Mouse (Mus musculus) heart, embryonic 12.5 days (tissue): ENCODE data around the gene Taf1b. TPM values are rescaled to one million over a fixed set of nuclear protein-coding genes. Genes with fewer than 3 reads are reported as not detected.

Experiments
- ATAC-seq: fragments of 200-750 bp; cut with Nextera tagmentation; 2 replicates; pipeline ENCODE4 v1.8.0; 2017; ENCODE audit warnings: moderate TSS enrichment, moderate library complexity; ENCODE audit not compliant: insufficient number of reproducible peaks, low FRiP score
- H3K27ac ChIP-seq: fragments of 300-500 bp; sonication (generic); 2 replicates; pipeline ENCODE4 v1.5.1; 2016; ENCODE audit warnings: mild to moderate bottlenecking, moderate library complexity; ENCODE audit not compliant: poor library complexity, severe bottlenecking
- H3K27me3 ChIP-seq: fragments of 300-500 bp; sonication (generic); replicated peaks from 2 replicates; pipeline ENCODE4 v1.6.1; 2016; ENCODE audit warnings: mild to moderate bottlenecking, moderate library complexity
- H3K36me3 ChIP-seq: fragments of 300-500 bp; sonication (generic); 2 replicates; pipeline ENCODE4 v1.6.1; 2016; ENCODE audit warnings: mild to moderate bottlenecking, moderate library complexity
- H3K4me1 ChIP-seq: fragments of 300-500 bp; sonication (generic); replicated peaks from 2 replicates; pipeline ENCODE4 v1.6.1; 2016; ENCODE audit warnings: mild to moderate bottlenecking
- H3K4me2 ChIP-seq: fragments of 300-500 bp; sonication (generic); 2 replicates; pipeline ENCODE4 v1.6.1; 2016; ENCODE audit warnings: mild to moderate bottlenecking, moderate library complexity
- H3K4me3 ChIP-seq: fragments of 300-500 bp; sonication (generic); 2 replicates; pipeline ENCODE4 v1.5.1; 2016; ENCODE audit warnings: mild to moderate bottlenecking
- H3K9ac ChIP-seq: fragments of 300-500 bp; sonication (generic); 2 replicates; pipeline ENCODE4 v1.6.1; 2016; ENCODE audit warnings: mild to moderate bottlenecking, moderate library complexity
- H3K9me3 ChIP-seq: fragments of 300-500 bp; sonication (generic); replicated peaks from 2 replicates; pipeline ENCODE4 v1.6.1; 2016; ENCODE audit warnings: mild to moderate bottlenecking, moderate library complexity
- whole genome bisulfite sequencing: fragments of 180-500 bp; shearing (Covaris S2); methylation state at CpG from one replicate; pipeline ENCODE4 v1.1.7; 2016; 5-methylcytosine and 5-hydroxymethylcytosine counted together
- polyA plus RNA-seq: library from polyadenylated mRNA; unstranded; fragments of >200 nt; fragmentation: Nextera tagmentation; extraction: Ambion mirVana; gene quantifications from 2 replicates; pipeline ENCODE4 v1.2.1, GENCODE M21; 2016

Taf1b gene
- polyA plus RNA-seq, 1 experiment from 2014 or later: 25.4 TPM

DNA sequence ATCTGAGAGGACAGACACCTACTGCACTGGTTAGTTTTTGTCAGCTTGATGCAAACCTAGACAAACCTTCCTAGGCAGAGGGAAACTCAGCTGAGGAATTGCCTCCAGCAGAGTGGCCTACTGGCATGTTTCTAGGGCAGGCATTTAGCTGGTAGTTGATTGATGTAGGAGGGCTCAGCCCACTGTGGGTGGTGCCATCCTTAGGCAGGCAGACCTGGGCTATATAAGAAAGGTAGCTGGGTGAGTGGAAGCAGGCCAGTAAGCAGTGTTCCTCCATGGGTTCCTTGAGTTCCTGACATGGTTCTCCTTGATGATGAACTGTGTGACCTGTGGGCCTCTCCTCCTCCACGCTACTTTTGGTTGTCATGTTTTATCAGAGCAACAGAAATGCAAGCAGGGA is 82.3 kb downstream of the Taf1b start:
- peaks cover 47% of the 10 kb centered on the region for H3K36me3 ChIP-seq
- no peak for ATAC-seq
- WGBS: 59% methylated on average over 1 of the region's 1 CpGs

DNA sequence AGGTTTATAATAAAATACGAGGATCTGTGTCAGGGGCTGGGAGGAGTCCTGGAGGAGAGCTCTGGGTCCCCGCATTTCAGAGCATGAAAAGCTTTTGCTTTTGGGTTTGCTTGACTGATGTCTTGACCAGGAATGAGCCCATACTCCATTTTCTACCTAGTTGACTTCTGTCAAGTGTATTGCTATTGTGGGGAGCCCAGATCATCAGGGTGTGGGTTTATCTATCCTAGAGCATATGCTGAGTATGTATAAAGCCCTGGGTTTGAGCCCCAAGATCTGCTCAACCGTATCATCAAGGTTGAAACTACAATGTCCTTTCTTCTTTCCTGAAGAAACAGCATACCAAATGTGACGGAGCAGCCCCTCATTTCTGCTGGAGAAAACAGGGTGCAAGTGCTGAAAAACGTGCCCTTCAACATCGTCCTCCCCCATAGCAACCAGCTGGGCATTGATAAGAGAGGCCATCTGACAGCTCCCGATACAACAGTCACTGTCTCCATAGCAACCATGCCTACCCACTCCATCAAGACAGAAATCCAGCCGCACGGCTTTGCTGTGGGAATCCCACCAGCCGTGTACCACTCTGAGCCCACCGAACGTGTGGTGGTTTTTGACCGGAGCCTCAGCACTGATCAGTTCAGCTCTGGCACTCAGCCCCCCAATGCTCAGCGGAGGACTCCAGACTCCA is 83.0 kb downstream of the Taf1b start:
- H3K4me3 ChIP-seq: no peak overlapping the region
- peaks cover 50% of the 10 kb centered on the region for H3K36me3 ChIP-seq
- H3K9me3 ChIP-seq: peaks cover 3% of the 10 kb centered on the region; the same call in 1 of the 2 replicates
- WGBS: 58% methylated on average over 14 of the region's 14 CpGs
- H3K9ac ChIP-seq: no peak overlapping the region
- H3K4me1 ChIP-seq: peaks cover 22% of the 10 kb centered on the region
- H3K4me2 ChIP-seq: no peak overlapping the region
- no peaks in the 10 kb centered on the region for H3K27me3 ChIP-seq
- no peak for ATAC-seq
- no peak overlapping the region for H3K27ac ChIP-seq

More for the DNA sequence above, 82.3 kb downstream of the Taf1b start:
- no peak overlapping the region for H3K4me3 ChIP-seq
- H3K27ac ChIP-seq: no peak overlapping the region
- peaks cover 3% of the 10 kb centered on the region; the same call in 1 of the 2 replicates for H3K9me3 ChIP-seq
- no peak overlapping the region for H3K9ac ChIP-seq
- H3K4me1 ChIP-seq: peaks cover 26% of the 10 kb centered on the region
- no peaks in the 10 kb centered on the region for H3K27me3 ChIP-seq
- no peak overlapping the region for H3K4me2 ChIP-seq

DNA sequence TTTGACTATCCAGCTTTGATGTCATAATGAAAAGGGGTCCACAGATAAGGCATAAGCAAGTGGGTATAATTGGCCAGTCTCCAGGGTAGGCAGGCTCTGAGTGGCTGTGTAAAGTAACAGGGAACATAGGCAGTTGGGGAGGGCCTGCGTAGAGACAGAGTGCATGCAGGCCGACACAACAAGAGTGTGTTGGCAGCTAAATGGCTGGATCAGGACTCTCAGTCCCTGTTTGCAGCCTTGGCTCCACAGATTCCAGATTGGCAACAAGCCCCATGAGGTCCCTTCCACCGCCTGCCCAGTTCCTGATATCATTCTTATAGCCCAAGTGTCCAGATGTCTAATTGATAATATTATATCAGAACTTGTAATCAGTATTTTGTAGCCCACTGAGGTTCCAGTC is 85.5 kb downstream of the Taf1b start:
- Histone ChIP-seq H3K4me3 (no peak overlapping the region), H3K9ac (no peak overlapping the region), H3K27me3 (no peaks in the 10 kb centered on the region), H3K36me3 (peaks cover 45% of the 10 kb centered on the region), H3K27ac (peak overlapping the region; percentile 48; the same call in 1 of the 2 replicates), H3K4me1 (peaks cover 22% of the 10 kb centered on the region), H3K9me3 (no peaks in the 10 kb centered on the region), H3K4me2 (no peak overlapping the region)
- ATAC-seq: 0 out of 2 replicates have a peak, but pooled peaks have one; percentile 44
- WGBS: 50% methylated on average over 3 of the region's 3 CpGs

DNA sequence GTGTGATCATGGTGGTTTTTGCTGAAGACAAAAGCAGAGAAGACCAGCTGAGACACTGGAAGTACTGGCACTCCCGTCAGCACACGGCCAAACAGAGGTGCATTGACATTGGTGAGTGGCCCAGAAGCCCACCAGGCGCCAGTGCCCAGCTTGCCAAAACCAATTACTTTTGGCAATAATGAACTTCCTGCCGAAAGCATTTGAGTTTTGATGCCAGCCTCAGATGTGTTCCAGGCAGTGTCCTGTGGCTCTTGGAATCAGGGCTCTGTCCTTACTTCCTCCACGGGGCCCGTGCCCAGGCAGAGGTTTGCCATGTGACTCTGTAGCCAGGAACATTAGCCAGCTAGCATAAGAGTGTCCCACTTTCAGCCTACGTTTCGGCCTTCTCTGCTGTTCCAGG is 86.7 kb downstream of the Taf1b start:
- Histone ChIP-seq H3K4me2 (no peak overlapping the region), H3K4me1 (peaks cover 23% of the 10 kb centered on the region), H3K27ac (no peak overlapping the region), H3K9me3 (no peaks in the 10 kb centered on the region), H3K4me3 (no peak overlapping the region), H3K9ac (no peak overlapping the region), H3K36me3 (peaks cover 47% of the 10 kb centered on the region), H3K27me3 (no peaks in the 10 kb centered on the region)
- 79% methylated on average over 8 of the region's 8 CpGs for WGBS
- ATAC-seq: no peak

DNA sequence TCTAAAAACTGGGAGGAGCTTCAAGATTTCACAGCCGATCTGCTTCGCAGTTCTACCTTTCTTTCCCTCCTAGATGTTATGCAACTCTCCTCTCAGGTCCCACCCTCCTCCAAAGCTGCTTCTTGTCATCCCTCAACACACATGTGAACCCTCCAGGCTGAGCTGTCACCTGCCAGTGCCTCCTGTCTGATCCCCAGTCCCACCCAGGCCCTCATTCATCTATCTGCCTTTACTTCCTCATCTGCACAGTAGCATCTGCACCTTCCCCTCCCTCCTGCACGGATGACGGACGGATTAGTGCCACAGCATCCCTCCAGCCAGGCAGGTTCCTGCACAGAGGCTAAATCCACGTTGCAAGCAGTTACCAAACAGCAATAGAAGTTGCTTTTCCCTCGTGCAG is 88.0 kb downstream of the Taf1b start:
- 74% methylated on average over 7 of the region's 7 CpGs for WGBS
- Histone ChIP-seq H3K4me2 (no peak overlapping the region), H3K4me1 (peaks cover 17% of the 10 kb centered on the region), H3K9me3 (no peaks in the 10 kb centered on the region), H3K27ac (no peak overlapping the region), H3K9ac (no peak overlapping the region), H3K27me3 (no peaks in the 10 kb centered on the region), H3K36me3 (peaks cover 38% of the 10 kb centered on the region), H3K4me3 (no peak overlapping the region)
- no peak for ATAC-seq

DNA sequence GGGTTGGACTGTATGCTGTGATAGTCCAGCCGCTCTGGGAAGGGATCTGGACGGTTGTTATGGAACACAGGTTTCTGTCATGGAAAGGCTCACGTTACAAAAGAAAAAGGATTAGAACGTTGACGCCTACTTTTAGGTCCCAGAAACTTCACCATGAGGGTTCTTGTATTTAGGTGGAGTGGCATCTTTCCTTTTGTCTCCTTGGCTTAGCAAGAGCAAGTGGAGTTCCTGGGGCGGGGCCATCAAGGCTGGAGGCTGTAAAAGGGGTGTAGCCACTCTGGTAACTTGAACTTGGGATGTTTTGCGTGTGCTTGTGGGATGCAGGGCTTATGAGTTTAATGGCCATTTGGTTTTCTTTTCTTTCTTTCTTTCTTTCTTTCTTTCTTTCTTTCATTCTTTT is 92.2 kb downstream of the Taf1b start:
- no peak overlapping the region for H3K4me3 ChIP-seq
- no peak overlapping the region for H3K9ac ChIP-seq
- no peak overlapping the region for H3K4me2 ChIP-seq
- ATAC-seq: no peak
- no peaks in the 10 kb centered on the region for H3K9me3 ChIP-seq
- WGBS: 81% methylated on average over 7 of the region's 7 CpGs
- no peak overlapping the region for H3K27ac ChIP-seq
- H3K27me3 ChIP-seq: no peaks in the 10 kb centered on the region
- H3K4me1 ChIP-seq: peaks cover 18% of the 10 kb centered on the region
- peaks cover 25% of the 10 kb centered on the region for H3K36me3 ChIP-seq

DNA sequence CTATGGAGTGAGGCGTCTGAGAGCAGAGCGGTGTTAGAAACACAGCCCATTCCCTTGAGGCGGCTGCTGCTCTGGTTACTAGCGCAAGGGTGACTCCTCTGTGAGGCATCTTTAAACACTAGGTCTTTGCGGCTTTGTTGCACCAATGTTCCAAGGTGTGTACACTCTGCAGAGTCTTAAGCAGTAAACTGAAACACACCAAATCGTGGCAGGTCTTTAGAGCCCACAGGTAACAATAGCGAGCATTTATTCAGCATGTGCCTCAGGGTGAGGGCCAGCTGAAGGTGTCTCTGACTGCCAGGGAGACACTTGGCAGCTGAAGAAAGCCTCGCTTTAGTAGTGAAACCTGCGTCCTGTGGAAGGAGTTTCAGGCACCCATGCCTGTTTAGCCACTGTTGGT is 93.9 kb downstream of the Taf1b start:
- H3K9ac ChIP-seq: no peak overlapping the region
- ATAC-seq: no peak
- no peak overlapping the region for H3K4me2 ChIP-seq
- H3K4me3 ChIP-seq: no peak overlapping the region
- H3K27ac ChIP-seq: no peak overlapping the region
- H3K9me3 ChIP-seq: no peaks in the 10 kb centered on the region
- H3K4me1 ChIP-seq: peaks cover 18% of the 10 kb centered on the region
- H3K27me3 ChIP-seq: no peaks in the 10 kb centered on the region
- WGBS: 82% methylated on average over 9 of the region's 9 CpGs
- H3K36me3 ChIP-seq: peaks cover 15% of the 10 kb centered on the region; the same call in 1 of the 2 replicates

DNA sequence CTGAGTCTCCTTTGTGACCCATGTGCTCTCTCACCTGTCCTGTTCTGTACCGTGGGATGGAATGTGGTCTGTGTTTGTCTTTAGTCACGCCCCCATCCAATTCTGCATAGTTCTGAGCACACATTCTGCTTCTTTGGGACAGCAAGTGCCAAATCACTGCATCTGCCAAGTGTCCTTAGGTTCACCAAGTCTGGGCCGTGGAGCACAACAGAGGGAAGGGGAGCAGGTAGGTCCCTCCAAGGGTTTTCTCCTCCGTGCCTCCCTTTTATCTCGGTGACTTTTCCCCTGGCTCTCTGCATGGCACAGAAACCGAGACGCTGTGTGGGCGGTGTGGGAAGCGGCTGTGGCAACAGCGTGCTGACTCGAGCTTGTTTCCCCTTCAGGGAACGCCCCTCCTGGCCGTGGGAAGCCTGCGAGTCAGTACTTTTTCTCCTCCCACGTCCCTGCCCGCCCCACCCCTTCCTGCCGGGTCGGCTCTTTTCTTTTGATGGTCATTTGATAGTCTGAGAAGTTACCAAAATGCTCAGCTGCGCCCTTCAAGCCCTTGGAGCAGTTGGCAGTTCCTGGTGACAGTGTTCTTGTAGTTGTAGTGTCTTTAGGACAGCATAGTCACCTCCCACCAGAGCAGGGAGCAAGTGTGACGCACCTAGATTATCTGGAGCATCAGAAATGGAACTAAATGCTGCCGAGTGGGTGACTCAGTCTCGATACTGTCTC is 95.0 kb downstream of the Taf1b start:
- Histone ChIP-seq H3K9me3 (no peaks in the 10 kb centered on the region), H3K9ac (0 out of 2 replicates have a peak overlapping the region, but pooled peaks have one; percentile 29)

DNA sequence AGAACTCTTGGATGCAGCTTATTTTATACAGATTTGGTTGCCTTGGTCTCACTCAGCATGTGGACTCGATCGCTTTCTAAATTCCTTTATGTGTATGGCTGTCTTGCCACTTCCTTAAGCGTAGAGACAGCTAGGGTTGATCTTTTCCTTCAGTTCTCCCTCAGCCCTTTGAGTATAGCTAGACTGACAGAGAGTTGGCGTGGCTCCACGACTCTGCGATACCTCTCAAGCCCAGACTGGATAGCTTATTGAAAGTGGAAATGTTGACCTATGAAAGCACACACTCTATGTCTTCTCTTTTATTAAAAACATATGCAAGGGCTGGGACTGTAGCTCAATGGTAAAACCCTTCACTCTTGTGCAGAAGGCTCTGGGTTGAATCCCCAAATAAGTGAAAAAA is 99.2 kb downstream of the Taf1b start:
- ATAC-seq: no peak
- Histone ChIP-seq H3K4me2 (no peak overlapping the region), H3K4me1 (peaks cover 12% of the 10 kb centered on the region), H3K27me3 (no peaks in the 10 kb centered on the region), H3K27ac (no peak overlapping the region), H3K4me3 (no peak overlapping the region), H3K9me3 (no peaks in the 10 kb centered on the region), H3K36me3 (peaks cover 4% of the 10 kb centered on the region; the same call in 1 of the 2 replicates), H3K9ac (no peak overlapping the region)
- 74% methylated on average over 6 of the region's 6 CpGs for WGBS

More for the DNA sequence above, 95.0 kb downstream of the Taf1b start:
- Histone ChIP-seq H3K27ac (no peak overlapping the region), H3K36me3 (peaks cover 13% of the 10 kb centered on the region; the same call in 1 of the 2 replicates), H3K4me2 (peak overlapping the region; percentile 63), H3K27me3 (no peaks in the 10 kb centered on the region), H3K4me3 (peak overlapping the region; percentile 30), H3K4me1 (peaks cover 18% of the 10 kb centered on the region)
- WGBS: 16% methylated on average over 22 of the region's 22 CpGs
- ATAC-seq: peak; percentile 36; the same call in 1 of the 2 replicates

DNA sequence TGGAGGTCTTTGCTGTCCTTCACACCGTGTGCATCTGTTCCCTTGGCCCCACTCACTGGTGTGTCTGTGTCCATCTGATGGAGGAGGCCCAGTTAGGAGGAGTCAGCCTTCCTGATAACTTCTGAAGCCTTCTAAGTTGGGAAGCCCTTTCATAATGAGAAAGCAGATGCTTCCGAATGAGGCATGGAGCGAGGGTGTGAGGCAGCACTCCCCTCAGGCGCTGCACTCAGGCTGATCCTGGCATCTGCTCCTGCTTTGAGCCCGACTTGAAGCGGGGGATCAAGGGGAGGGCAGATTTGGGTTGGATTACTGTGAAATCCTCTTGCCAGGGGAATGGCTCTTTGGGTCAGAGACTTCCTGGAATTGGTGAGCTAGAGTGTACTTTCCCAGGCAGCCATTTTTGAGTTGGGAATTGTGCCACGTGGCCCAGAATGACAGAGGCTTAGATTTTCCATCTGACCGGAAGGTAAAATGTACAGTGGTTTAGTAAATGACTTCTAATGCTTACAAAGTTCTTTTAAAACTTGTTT is 101.3 kb downstream of the Taf1b start:
- Histone ChIP-seq H3K4me3 (no peak overlapping the region), H3K9me3 (no peaks in the 10 kb centered on the region), H3K27me3 (no peaks in the 10 kb centered on the region), H3K9ac (no peak overlapping the region), H3K27ac (no peak overlapping the region), H3K4me1 (no peaks in the 10 kb centered on the region), H3K36me3 (peaks cover 9% of the 10 kb centered on the region), H3K4me2 (no peak overlapping the region)
- WGBS: 67% methylated on average over 8 of the region's 8 CpGs
- no peak for ATAC-seq

DNA sequence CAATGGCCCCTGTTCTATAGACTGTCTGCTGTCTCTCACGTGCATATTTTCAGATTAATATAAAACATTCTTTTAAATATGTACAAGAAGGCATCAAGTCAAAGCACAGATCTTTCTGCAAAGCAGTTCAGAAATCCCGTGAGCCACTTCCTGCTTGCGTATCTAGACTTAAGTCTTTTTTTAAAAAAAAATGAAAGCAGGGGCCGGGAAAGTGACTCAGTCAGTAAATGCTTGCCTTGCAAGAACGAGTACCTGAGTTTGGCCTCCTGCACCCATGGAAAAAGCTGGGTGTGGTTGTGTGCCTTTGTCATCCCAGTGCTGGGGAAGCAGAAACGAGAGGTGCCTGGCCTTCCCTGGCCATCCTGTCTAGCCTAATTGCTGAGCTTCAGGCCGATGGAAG is 101.9 kb downstream of the Taf1b start:
- H3K36me3 ChIP-seq: peaks cover 13% of the 10 kb centered on the region
- H3K4me1 ChIP-seq: no peaks in the 10 kb centered on the region
- WGBS: 78% methylated on average over 7 of the region's 7 CpGs
- no peak overlapping the region for H3K4me2 ChIP-seq
- no peak overlapping the region for H3K4me3 ChIP-seq
- ATAC-seq: no peak
- no peaks in the 10 kb centered on the region for H3K9me3 ChIP-seq
- H3K27ac ChIP-seq: no peak overlapping the region
- no peaks in the 10 kb centered on the region for H3K27me3 ChIP-seq
- H3K9ac ChIP-seq: no peak overlapping the region
